Mouse (Mus musculus): ENCODE data around the gene Gm5431. TPM values are rescaled to one million over a fixed set of nuclear protein-coding genes. Genes with fewer than 3 reads are reported as not detected.
"Not testable (repeated sequence)": the region's sequence is repeated elsewhere in the genome, so short reads cannot be mapped to it uniquely, and the experiment has no call there.

Gm5431 gene
- 0.25 and 0.30 TPM in 2 replicates for polyA plus RNA-seq (2015; fragmentation: Nextera tagmentation; extraction: Ambion mirVana)

DNA sequence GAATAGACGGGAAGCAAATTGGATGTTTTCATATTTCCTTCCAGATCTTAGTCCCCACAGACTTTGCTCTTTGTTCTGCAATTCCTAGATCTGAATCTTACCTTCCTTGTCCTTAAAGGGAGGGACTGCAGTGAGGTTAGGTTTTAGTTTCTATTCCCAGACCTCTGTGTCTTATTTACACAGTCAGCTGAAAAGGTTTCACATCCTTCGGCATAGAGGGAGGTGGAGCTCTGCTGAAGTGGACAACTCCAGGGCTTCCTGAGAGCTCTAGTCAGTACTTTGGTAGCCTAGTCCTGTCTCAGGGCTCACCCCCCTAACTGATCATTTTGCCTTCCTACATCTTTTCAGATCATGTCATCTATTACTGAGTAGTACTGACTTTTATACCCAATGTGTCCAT, at the start of gene Gm5431:
Gene Gm5431, minus strand, starts transcription at position 194 of the 400 bp plus-strand sequence.
- Histone ChIP-seq H3K27ac (no peak within 1 kb of the TSS), H3K4me3 (no peak within 1 kb of the TSS), H3K4me2 (no peak within 1 kb of the TSS), H3K27me3 (no peaks in the 10 kb centered on the region), H3K9me3 (replicated peaks) (no peaks in the 10 kb centered on the region), H3K9ac (no peak within 1 kb of the TSS), H3K4me1 (replicated peaks) (no peaks in the 10 kb centered on the region), H3K36me3 (no peaks in the 10 kb centered on the region)
- WGBS = 43% methylated on average over 2 of the region's 2 CpGs
- ATAC-seq (replicated peaks; ENCODE audit: insufficient number of reproducible peaks, insufficient read depth, low FRiP score, low read depth) = no peak

DNA sequence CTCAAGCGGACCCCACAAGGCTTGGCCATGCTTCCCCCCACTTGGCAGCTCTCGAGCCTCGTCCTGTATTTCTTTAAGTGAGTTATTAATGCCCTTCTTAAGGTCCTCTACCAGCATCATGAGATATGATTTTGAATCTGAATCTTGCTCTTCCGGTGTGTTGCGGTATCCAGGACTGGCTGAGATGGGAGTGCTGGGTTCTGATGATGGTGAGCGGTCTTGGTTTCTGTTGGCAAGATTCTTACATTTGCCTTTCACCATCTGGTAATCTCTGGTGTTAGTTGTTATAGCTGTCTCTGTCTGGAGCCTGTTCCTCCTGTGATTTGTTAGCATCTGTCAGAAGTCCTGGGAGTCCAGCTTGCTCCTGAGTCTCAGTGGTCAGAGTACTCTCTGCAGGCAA, 44.1 kb upstream of the Gm5431 start, which contains the start of gene Psme2b:
Gene Psme2b, minus strand, starts transcription at position 101 of the 400 bp plus-strand sequence.
- not testable (repeated sequence) for H3K27me3 ChIP-seq; ATAC-seq (replicated peaks; ENCODE audit: insufficient number of reproducible peaks, insufficient read depth, low FRiP score, low read depth); H3K9ac ChIP-seq; H3K4me1 ChIP-seq (replicated peaks); H3K9me3 ChIP-seq (replicated peaks); H3K4me3 ChIP-seq; H3K36me3 ChIP-seq; H3K4me2 ChIP-seq; H3K27ac ChIP-seq
- 82% methylated on average over 6 of the region's 6 CpGs for WGBS

DNA sequence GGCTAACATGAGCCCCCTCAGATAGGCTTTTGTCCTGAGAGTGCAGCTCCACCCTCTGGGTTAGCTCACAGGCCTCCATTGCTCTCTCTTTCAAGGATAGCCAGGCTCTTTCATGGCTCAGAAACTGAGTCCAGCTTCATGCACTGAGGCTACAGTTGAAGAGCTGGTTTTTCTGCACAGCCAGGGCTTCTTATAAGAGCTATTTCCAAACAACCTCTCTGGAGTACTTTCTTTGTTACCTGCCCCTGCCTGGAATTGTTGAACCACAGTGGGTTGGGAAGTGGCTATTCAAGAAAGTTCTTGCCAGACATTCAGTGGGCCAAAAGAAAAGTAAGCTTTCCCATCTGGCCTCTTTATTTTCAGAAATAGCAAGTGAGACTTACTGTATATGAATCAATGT, 37.3 kb upstream of the Gm5431 start:
- ATAC-seq (replicated peaks; ENCODE audit: insufficient number of reproducible peaks, insufficient read depth, low FRiP score, low read depth) = not testable (repeated sequence)

DNA sequence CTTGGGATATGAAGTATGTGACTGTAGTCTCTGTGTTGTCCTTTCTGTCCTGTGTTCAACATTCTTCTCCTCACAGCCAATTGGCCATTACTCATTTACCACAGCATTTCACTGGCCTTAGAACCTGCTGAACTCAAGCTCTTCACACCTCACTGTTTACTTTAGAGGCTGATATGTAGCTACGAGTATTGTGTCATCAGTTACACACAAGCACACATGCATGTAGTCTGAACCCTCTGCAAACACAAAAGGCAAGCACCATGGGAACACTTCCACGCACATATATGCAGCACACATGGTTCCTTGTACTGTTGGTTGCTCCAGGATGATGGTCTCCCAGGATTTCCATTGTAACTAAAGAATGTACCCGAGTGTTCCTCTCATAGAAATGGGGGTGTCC, 33.3 kb upstream of the Gm5431 start:
- not testable (repeated sequence) for H3K36me3 ChIP-seq; H3K4me3 ChIP-seq; H3K4me1 ChIP-seq (replicated peaks); H3K9me3 ChIP-seq (replicated peaks); H3K4me2 ChIP-seq; H3K27ac ChIP-seq; H3K27me3 ChIP-seq; ATAC-seq (replicated peaks; ENCODE audit: insufficient number of reproducible peaks, insufficient read depth, low FRiP score, low read depth); H3K9ac ChIP-seq
- 67% methylated on average over 1 of the region's 3 CpGs for WGBS

More for the DNA sequence above, 37.3 kb upstream of the Gm5431 start:
- H3K27ac ChIP-seq; H3K9ac ChIP-seq; H3K9me3 ChIP-seq (replicated peaks); H3K4me1 ChIP-seq (replicated peaks); H3K36me3 ChIP-seq; H3K4me2 ChIP-seq; H3K27me3 ChIP-seq; H3K4me3 ChIP-seq: not testable (repeated sequence)

DNA sequence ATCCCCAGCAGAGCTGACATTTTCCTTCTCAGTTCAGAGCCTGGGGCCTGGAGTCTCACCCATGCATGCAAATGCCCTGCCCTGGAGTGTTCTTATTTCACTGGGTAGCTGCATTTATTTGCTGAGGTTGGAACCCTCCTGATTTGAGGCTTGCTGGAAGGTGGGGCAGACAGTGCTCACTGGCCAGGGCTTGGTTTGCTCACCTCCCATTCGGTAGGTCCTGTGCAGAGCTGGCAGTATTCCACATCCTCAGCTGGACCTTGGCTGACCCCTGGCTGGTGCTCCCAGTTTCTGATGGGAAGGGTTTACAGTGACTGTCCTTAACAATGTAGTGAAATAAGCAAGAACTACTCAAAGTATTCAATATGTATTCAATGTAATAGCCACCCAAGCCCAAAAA, 31.9 kb upstream of the Gm5431 start:
- not testable (repeated sequence) for H3K9ac ChIP-seq; H3K4me1 ChIP-seq (replicated peaks); H3K27me3 ChIP-seq; H3K4me2 ChIP-seq; ATAC-seq (replicated peaks; ENCODE audit: insufficient number of reproducible peaks, insufficient read depth, low FRiP score, low read depth); H3K4me3 ChIP-seq; H3K27ac ChIP-seq; H3K36me3 ChIP-seq; H3K9me3 ChIP-seq (replicated peaks)
- WGBS = 16% methylated on average over 1 of the region's 1 CpGs

DNA sequence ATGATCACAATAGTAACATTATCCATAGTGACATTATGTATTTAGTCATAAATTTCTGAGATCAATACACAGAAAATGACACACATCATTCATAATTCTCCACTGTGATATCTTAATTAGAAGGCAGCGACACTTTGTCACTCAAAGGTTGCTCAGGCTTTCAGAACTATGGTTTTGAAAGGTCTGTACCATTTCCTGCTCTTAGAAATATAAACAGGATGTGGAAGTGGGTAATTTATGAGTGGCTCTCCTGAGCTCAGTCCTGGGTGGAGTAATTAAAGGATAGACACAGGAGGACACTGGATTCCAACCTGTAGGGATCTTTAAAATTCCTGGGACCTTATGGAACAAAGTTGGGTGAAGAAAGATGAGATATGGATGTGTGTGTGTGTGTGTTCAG, 31.4 kb upstream of the Gm5431 start:
- not testable (repeated sequence) for H3K27me3 ChIP-seq; ATAC-seq (replicated peaks; ENCODE audit: insufficient number of reproducible peaks, insufficient read depth, low FRiP score, low read depth); H3K9me3 ChIP-seq (replicated peaks); H3K27ac ChIP-seq; H3K4me3 ChIP-seq; H3K4me2 ChIP-seq; H3K4me1 ChIP-seq (replicated peaks); H3K9ac ChIP-seq; H3K36me3 ChIP-seq
- 50% methylated on average over 1 of the region's 1 CpGs for WGBS

DNA sequence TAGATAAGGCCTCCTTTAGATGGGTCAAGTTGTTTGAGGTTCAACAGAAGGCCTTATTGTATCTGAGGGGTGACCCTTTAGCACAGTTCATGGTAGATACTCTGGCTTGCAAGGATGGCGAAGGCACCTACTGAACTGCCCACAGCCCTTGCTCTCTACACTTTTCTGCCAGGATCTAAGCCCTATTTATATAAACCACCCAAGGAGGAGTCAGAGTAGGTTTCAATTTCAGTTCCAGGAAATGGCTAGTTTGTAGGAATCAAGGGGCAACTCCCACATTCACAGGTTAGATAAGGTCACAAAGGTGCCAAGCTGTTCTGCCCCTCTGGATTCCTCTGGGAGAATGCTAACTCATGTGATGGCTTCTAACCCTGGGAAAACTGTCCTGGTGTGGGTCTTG, 26.1 kb upstream of the Gm5431 start:
- H3K27ac ChIP-seq; H3K9me3 ChIP-seq (replicated peaks); ATAC-seq (replicated peaks; ENCODE audit: insufficient number of reproducible peaks, insufficient read depth, low FRiP score, low read depth); H3K27me3 ChIP-seq; H3K4me2 ChIP-seq; H3K9ac ChIP-seq; H3K4me3 ChIP-seq; H3K4me1 ChIP-seq (replicated peaks); H3K36me3 ChIP-seq: not testable (repeated sequence)
- WGBS = 87% methylated on average over 1 of the region's 1 CpGs

DNA sequence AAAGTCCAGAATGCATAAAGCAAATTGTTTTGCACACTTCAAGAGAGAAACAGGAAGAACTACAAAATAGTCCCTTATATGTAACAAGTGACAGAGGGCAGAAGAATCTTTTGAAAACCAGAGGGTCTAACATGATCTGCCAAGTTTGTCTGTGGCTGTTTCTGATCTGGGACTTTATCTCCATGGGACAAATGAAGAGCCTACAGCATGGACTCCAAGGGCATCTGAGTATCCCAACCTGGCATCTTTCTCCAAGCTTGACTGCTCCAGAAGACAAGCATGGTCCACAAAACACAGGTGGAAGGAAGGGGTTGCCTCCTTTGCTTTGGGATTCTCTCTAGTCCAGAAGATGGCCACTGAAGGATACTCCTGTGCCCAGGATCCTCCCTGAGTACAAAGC, 24.4 kb upstream of the Gm5431 start:
- not testable (repeated sequence) for ATAC-seq (replicated peaks; ENCODE audit: insufficient number of reproducible peaks, insufficient read depth, low FRiP score, low read depth); H3K36me3 ChIP-seq; H3K27ac ChIP-seq; H3K4me1 ChIP-seq (replicated peaks); H3K27me3 ChIP-seq; H3K4me2 ChIP-seq; H3K9me3 ChIP-seq (replicated peaks); H3K4me3 ChIP-seq; H3K9ac ChIP-seq

DNA sequence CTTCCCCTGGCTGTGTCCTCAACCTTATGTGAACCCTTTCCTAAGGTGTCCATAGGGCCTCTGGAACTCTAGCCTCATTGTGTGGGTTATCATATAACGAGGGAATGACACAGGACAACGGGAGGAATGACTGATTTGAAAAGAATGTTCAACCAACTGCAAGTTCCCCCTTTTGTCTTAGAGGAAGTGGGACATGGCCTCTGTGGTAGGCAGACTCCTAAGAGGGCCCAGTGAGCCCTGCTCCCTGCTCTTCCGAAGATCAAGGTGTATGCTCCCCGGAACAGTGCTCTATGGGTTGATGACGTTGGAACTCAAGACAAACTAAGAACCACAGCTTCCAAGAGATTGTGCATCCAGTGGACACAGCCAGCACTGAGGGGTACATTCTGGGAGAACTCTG, 21.8 kb upstream of the Gm5431 start:
- H3K4me3 ChIP-seq; H3K36me3 ChIP-seq; H3K9me3 ChIP-seq (replicated peaks); H3K4me2 ChIP-seq; ATAC-seq (replicated peaks; ENCODE audit: insufficient number of reproducible peaks, insufficient read depth, low FRiP score, low read depth); H3K27me3 ChIP-seq; H3K4me1 ChIP-seq (replicated peaks); H3K9ac ChIP-seq; H3K27ac ChIP-seq: not testable (repeated sequence)
- WGBS = 67% methylated on average over 5 of the region's 5 CpGs

DNA sequence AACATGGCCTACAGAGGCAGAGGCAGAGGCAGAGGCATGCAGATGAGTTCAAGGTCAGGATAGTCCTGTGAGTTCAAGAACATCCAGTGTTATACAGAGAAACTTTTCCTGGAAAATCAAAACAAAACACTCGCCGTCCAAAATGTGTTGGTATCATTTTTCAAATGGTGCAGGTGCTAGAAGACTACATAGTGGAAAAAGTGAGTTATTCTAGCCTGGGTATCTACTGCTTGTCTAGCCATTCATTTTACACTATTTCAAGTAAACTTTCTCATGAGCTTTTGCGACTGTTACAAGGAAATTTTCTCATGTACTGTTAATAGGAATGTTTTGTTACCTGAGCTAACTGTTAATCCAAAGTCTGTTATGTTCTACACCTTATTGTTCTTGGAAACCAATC, 16.4 kb upstream of the Gm5431 start:
- Histone ChIP-seq H3K27ac (no peak overlapping the region), H3K4me2 (no peak overlapping the region), H3K4me1 (replicated peaks) (no peaks in the 10 kb centered on the region), H3K27me3 (no peaks in the 10 kb centered on the region), H3K36me3 (no peaks in the 10 kb centered on the region), H3K4me3 (no peak overlapping the region), H3K9ac (no peak overlapping the region), H3K9me3 (replicated peaks) (no peaks in the 10 kb centered on the region)
- 63% methylated on average over 3 of the region's 3 CpGs for WGBS
- no peak for ATAC-seq (replicated peaks; ENCODE audit: insufficient number of reproducible peaks, insufficient read depth, low FRiP score, low read depth)

DNA sequence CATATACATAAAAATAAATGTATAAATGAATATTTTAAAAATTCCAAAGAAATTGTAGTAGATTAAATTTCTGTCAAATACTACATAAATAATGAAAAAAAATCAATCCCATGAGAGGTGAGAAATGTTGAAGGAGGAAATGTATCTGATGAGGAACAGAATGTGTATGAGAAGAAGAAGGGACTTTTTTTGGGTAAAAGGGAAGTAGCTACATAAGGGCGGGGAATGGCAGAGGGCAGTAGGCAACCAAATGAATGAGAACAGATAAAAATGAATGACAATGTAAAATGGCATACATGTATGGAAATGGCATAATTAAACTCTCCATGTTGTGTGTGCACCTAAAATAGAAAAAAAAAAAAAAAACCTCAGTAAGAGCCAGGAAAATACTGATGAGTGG, 11.6 kb upstream of the Gm5431 start:
- no peak for ATAC-seq (replicated peaks; ENCODE audit: insufficient number of reproducible peaks, insufficient read depth, low FRiP score, low read depth)
- no peaks in the 10 kb centered on the region for H3K9me3 ChIP-seq (replicated peaks)
- H3K27ac ChIP-seq = no peak overlapping the region
- WGBS = 100% methylated on average over 1 of the region's 1 CpGs
- no peak overlapping the region for H3K4me2 ChIP-seq
- H3K9ac ChIP-seq = no peak overlapping the region
- H3K27me3 ChIP-seq = no peaks in the 10 kb centered on the region
- no peaks in the 10 kb centered on the region for H3K36me3 ChIP-seq
- H3K4me1 ChIP-seq (replicated peaks) = no peaks in the 10 kb centered on the region
- H3K4me3 ChIP-seq = no peak overlapping the region

DNA sequence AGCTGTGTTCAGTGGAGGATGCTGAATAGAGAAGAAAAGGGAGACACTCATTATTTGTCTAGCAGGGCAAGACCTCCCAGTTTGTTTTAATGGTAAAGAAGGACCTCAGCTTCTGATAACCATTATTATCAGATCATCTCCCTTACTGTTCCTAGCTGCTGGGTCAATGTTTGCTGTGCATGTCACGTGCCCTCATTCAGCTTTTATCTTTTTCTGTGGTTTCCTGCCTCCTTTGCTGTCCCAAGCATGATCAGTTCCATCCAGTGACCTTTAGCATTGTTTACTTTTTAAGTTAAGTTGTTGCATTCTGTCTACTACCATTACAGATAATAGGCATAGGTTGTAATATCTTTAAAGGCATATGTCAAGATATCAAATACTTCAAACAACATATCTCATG, 6.4 kb upstream of the Gm5431 start:
- WGBS = 42% methylated on average over 1 of the region's 1 CpGs
- Histone ChIP-seq H3K27me3 (no peaks in the 10 kb centered on the region), H3K9ac (no peak overlapping the region), H3K4me1 (replicated peaks) (no peaks in the 10 kb centered on the region), H3K27ac (no peak overlapping the region), H3K9me3 (replicated peaks) (no peaks in the 10 kb centered on the region), H3K4me3 (no peak overlapping the region), H3K4me2 (no peak overlapping the region), H3K36me3 (no peaks in the 10 kb centered on the region)
- ATAC-seq (replicated peaks; ENCODE audit: insufficient number of reproducible peaks, insufficient read depth, low FRiP score, low read depth) = no peak

DNA sequence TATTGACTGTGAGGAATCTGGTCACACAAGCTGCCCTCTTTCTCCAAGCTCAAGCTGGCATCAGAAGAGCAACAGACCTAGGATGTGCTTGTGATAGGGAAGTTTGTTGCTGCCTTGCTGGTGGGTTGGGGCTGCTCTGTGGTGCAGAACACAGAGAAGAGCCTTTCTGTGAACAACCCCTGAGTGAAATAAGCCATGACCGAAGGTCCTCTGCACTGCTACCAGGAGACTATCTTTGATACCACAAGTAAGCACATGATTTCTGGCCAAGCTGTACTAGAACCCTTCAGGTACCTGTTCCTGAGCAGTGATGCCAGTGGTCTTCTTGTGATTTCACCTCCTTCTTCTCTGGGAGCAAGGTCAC, 465 bp downstream of the Gm5431 start:
- not testable (repeated sequence) for ATAC-seq (replicated peaks; ENCODE audit: insufficient number of reproducible peaks, insufficient read depth, low FRiP score, low read depth); H3K27ac ChIP-seq; H3K9me3 ChIP-seq (replicated peaks); H3K4me1 ChIP-seq (replicated peaks); H3K36me3 ChIP-seq; H3K4me3 ChIP-seq; H3K9ac ChIP-seq; H3K4me2 ChIP-seq; H3K27me3 ChIP-seq
- 77% methylated on average over 1 of the region's 1 CpGs for WGBS
